Mouse (Mus musculus): Measurements from ENCODE around the gene Kcnn1. TPM values are rescaled to one million over a fixed set of nuclear protein-coding genes. Genes with fewer than 3 reads are reported as not detected.
A peak's percentile ranks its signal among the peaks of the same experiment; 100 is the strongest.

Kcnn1 gene
- total RNA-seq, 2 experiments from 2014 or later = 0.49 to 3.5 TPM

DNA sequence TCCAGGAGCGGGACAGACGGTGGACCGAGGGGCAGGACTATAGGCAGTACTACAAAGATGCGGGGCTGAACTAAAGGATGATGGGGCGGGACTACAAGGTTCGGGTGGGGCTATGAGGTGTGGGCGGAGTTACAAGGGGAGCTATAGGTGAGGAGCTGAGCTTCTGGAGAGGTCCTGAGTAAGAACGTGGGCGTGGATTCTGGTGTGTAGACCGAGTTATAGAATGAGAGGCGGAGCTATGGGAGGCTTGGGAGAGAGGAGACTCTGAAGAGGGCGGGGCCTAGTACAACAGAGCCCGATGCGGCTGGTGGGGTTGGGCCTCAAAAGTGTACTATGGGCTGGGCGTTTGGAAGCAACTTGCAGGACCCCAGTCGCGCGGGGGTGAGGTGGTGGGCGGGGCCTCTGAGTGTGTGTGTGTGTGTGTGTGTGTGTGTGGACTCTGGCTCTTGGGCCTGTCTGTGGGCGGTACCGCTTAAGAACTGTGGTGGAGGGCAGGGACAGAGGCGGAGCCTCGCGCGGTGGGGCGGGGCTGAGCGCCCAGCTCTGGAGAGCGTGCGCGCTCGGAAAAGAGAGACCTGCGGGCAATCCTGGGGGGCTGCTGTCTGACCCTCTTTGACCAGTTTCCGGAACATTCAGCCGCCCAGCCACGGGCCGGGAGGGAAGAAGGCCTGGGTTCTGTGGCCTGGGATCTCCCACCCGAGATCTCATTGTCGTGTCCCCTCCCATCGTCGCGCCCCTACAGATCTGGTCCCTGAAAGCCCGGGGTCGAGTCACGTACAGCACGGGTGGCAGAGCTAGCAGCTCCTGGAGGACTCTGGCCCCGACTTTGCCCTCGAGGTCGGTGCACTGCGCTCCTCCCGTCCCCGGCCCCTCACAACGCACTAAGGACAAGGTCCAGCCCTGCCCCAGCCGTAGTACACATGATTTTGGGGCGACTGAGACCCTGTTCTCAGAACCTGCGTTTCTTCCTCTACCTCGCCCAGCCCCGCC lies 65.7 kb downstream of the Kcnn1 start:
- ATAC-seq (replicated peaks; ENCODE audit: poor library complexity, severe bottlenecking) = peak; percentile 44

DNA sequence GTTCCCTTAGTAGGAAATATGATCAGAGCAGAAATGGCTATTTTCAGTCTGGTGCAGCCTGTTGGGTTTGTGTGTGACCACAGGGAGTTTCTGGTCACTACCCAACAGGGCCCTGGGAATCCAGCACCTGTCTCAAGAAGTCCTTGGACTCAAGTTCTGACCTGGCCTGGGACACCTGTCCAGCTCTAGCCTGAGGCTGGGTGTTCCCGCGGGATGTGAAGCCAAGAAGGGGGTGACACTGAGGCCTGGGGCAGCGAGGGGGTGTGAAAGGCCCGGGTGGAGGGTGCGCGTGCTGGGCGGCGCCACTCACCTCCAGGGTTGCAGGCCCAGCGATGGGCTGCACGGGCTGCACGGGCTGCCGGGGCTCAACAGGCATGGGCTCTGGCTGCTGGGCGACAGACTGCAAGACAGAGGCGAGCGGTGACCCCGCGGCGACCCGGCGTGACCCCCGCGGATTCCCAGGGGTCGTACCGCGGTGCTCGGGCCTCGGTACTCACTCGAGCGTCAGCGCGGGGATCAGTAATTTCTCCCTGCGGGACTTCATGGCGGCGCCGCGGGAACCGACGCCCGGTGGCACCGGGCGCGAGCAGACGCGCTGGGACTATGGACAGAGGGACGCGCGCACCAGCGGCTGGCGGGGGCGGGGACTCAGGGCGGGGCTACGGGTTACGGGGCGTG lies 66.5 kb downstream of the Kcnn1 start:
- ATAC-seq (replicated peaks; ENCODE audit: poor library complexity, severe bottlenecking) = no peak

DNA sequence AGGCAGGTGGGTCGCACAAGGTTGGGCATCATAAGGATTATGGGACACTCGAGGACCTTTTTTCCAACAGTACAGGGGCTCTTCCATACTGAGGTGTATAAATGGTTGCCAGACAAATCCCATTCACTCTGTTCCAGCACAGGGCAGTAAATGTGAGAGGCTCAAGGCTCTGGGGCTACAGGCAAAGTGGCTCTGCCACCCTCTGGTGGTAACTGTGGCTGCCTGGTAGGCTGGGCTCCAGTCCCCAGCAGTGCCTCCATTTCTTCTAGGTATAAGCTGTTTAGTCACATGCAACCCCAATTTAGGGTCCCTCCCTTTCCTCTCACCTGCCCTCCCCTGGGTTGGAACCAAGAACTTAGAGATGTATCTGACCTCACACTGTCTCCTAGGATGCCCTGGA lies 67.7 kb downstream of the Kcnn1 start:
- no peak for ATAC-seq (replicated peaks; ENCODE audit: poor library complexity, severe bottlenecking)

DNA sequence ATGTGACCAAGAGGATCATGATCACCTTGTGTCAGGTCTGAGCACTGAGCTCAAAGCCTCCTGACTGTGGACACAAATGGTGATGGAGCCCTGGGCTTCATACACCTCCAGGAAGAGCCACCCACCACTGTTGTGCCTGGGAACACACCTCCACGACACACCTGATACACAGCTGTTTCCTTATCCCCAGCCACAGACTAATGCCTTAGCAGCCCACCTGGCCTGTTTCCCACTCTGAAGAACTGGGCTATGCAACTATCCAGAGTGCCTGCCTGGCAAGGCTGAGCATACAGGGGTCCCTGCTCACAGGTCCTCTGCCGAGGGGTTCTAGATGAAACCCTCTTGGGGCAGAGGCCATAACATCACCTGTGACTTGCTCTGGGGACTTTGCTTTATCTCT lies 68.8 kb downstream of the Kcnn1 start:
- ATAC-seq (replicated peaks; ENCODE audit: poor library complexity, severe bottlenecking) = no peak

DNA sequence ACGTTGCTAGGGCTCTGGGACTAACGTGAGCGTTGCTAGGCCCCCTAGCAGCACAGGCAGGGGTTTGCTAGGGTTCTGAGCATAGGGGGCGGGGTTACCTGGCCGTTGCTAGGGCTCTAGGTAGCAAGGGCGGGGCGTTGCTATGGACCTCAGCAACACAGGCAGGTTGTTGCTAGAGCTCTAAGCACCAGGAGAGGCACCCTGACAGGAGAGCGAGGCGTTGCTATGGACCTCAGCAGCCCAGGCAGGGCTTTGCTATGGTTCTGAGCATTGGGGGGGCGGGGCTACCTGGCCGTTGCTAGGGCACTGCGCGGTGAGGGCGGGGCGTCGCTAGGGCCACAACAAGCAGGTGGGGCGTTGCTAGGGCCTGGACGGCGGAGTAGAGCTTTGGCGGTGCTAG lies 70.4 kb downstream of the Kcnn1 start:
- peak; percentile 13 for ATAC-seq (replicated peaks; ENCODE audit: poor library complexity, severe bottlenecking)

Other genes starting within 250 kb of the Kcnn1 start
- gene Lrrc25, start 247.1 kb downstream of the Kcnn1 start, total RNA-seq (2014; fragmentation: Nextera tagmentation) = 2.9 and 5.2 TPM in 2 replicates
- gene Lrrc25, start 247.1 kb downstream of the Kcnn1 start, total RNA-seq (2017) = 1.1 and 3.1 TPM in 2 replicates
- not detected in 2 replicates for gene Gdf15, start 230.8 kb downstream of the Kcnn1 start, total RNA-seq (2014; fragmentation: Nextera tagmentation)
- 0.67 TPM in 1 of 2 replicates, not detected in the other for gene Gdf15, start 230.8 kb downstream of the Kcnn1 start, total RNA-seq (2017)
- gene Pgpep1, start 202.9 kb downstream of the Kcnn1 start, total RNA-seq (2014; fragmentation: Nextera tagmentation) = 8.5 and 31.0 TPM in 2 replicates
- gene Pgpep1, start 202.9 kb downstream of the Kcnn1 start, total RNA-seq (2017) = 6.5 and 6.9 TPM in 2 replicates
- 187 and 226 TPM in 2 replicates for gene Lsm4, start 190.0 kb downstream of the Kcnn1 start, total RNA-seq (2014; fragmentation: Nextera tagmentation)
- 247 and 312 TPM in 2 replicates for gene Lsm4, start 190.0 kb downstream of the Kcnn1 start, total RNA-seq (2017)
- gene Jund, start 164.3 kb downstream of the Kcnn1 start, total RNA-seq (2014; fragmentation: Nextera tagmentation) = 7.7 and 12.3 TPM in 2 replicates
- gene Jund, start 164.3 kb downstream of the Kcnn1 start, total RNA-seq (2017) = 24.6 and 27.0 TPM in 2 replicates
- not detected in 2 replicates for gene Iqcn, start 159.8 kb downstream of the Kcnn1 start, total RNA-seq (2014; fragmentation: Nextera tagmentation)
- not detected in 2 replicates for gene Iqcn, start 159.8 kb downstream of the Kcnn1 start, total RNA-seq (2017)
- not detected in 2 replicates for gene Gm3336, start 144.7 kb downstream of the Kcnn1 start, total RNA-seq (2014; fragmentation: Nextera tagmentation)
- not detected in 2 replicates for gene Gm3336, start 144.7 kb downstream of the Kcnn1 start, total RNA-seq (2017)
- gene Pde4c, start 139.5 kb downstream of the Kcnn1 start, total RNA-seq (2014; fragmentation: Nextera tagmentation) = not detected in 2 replicates
- gene Pde4c, start 139.5 kb downstream of the Kcnn1 start, total RNA-seq (2017) = not detected in 2 replicates
- 5.5 and 10.8 TPM in 2 replicates for gene Rab3a, start 108.6 kb downstream of the Kcnn1 start, total RNA-seq (2014; fragmentation: Nextera tagmentation)
- gene Rab3a, start 108.6 kb downstream of the Kcnn1 start, total RNA-seq (2017) = 0.34 and 1.6 TPM in 2 replicates
- 28.6 and 41.1 TPM in 2 replicates for gene Mpv17l2, start 102.3 kb downstream of the Kcnn1 start, total RNA-seq (2014; fragmentation: Nextera tagmentation)
- 9.0 and 9.3 TPM in 2 replicates for gene Mpv17l2, start 102.3 kb downstream of the Kcnn1 start, total RNA-seq (2017)
- 6.6 and 14.0 TPM in 2 replicates for gene Pik3r2, start 86.5 kb downstream of the Kcnn1 start, total RNA-seq (2014; fragmentation: Nextera tagmentation)
- 12.1 and 16.6 TPM in 2 replicates for gene Pik3r2, start 86.5 kb downstream of the Kcnn1 start, total RNA-seq (2017)
- gene Mast3, start 58.2 kb downstream of the Kcnn1 start, total RNA-seq (2014; fragmentation: Nextera tagmentation) = 74.8 and 78.5 TPM in 2 replicates
- gene Mast3, start 58.2 kb downstream of the Kcnn1 start, total RNA-seq (2017) = 12.4 and 12.5 TPM in 2 replicates
- gene Il12rb1, start 54.8 kb downstream of the Kcnn1 start, total RNA-seq (2014; fragmentation: Nextera tagmentation) = 0.24 and 0.62 TPM in 2 replicates
- 0.52 and 1.4 TPM in 2 replicates for gene Il12rb1, start 54.8 kb downstream of the Kcnn1 start, total RNA-seq (2017)
- gene Arrdc2, start 23.5 kb downstream of the Kcnn1 start, total RNA-seq (2014; fragmentation: Nextera tagmentation) = 5.0 and 16.1 TPM in 2 replicates
- 4.7 and 8.7 TPM in 2 replicates for gene Arrdc2, start 23.5 kb downstream of the Kcnn1 start, total RNA-seq (2017)
- 19.4 and 22.3 TPM in 2 replicates for gene Ccdc124, start 10.7 kb upstream of the Kcnn1 start, total RNA-seq (2014; fragmentation: Nextera tagmentation)
- 35.9 and 38.9 TPM in 2 replicates for gene Ccdc124, start 10.7 kb upstream of the Kcnn1 start, total RNA-seq (2017)
- gene Slc5a5, start 29.5 kb upstream of the Kcnn1 start, total RNA-seq (2014; fragmentation: Nextera tagmentation) = not detected in 2 replicates
- 0.15 TPM in 1 of 2 replicates, not detected in the other for gene Slc5a5, start 29.5 kb upstream of the Kcnn1 start, total RNA-seq (2017)
- gene Rpl18a, start 34.2 kb upstream of the Kcnn1 start, total RNA-seq (2014; fragmentation: Nextera tagmentation) = 5,658 and 6,549 TPM in 2 replicates
- 2,742 and 3,425 TPM in 2 replicates for gene Rpl18a, start 34.2 kb upstream of the Kcnn1 start, total RNA-seq (2017)
- gene Map1s, start 42.7 kb upstream of the Kcnn1 start, total RNA-seq (2014; fragmentation: Nextera tagmentation) = 12.1 and 24.0 TPM in 2 replicates
- 7.4 and 7.6 TPM in 2 replicates for gene Map1s, start 42.7 kb upstream of the Kcnn1 start, total RNA-seq (2017)